Mouse (Mus musculus): ENCODE data around the gene Ano1.

DNA sequence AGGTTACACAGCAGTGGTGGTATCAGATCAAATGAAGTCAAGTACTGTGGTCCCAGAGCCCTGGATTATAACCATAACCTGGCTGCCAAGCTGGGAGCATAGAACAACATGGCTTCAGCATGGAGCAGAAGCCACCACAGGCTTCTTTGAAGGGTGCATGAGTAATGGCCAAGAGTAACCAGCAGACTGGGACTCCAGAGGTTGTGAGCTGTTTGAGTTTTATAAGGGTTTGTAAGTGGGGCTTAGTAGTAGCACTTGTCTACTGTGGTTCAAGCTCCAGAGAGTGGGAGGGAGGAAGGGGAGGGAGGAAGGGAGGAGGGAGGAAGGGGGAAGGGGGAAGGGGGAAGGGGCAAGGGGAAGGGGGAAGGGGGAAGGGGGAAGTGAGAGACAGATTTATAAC is 131.5 kb downstream of the Ano1 start:
- TF ChIP-seq ZC3H11A (IDR thresholded peaks at IDR 0.05; ENCODE audit: borderline replicate concordance, low read depth, low read length): no peak
- TF ChIP-seq ZNF384 (IDR thresholded peaks at IDR 0.05; ENCODE audit: low read depth, low read length): no peak
